Mouse (Mus musculus): Measurements from ENCODE around the gene Luzp1.

DNA sequence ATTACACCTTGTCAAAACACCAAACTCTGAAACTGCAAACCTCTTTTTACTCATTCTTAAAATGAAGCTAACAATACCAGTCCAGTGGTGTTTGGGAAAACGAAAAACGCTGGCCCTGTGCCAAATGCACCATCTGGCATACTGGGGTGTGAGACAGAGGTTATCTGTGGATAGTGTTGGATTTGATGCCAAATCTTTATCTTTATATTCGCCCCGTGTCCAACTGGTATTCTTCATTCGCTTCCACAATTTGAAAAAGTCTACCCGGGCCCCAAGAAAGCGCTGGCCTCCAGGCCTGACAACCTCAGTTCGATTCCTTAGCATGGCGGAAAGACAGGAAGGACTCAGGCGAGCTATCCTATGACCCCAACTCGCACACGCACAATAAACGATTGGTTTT is 131.9 kb downstream of the Luzp1 start:
- TF ChIP-seq CTCF (IDR thresholded peaks at IDR 0.05; ENCODE audit: extremely low read depth, insufficient read depth, insufficient read length, insufficient replicate concordance), result no peak
- TF ChIP-seq POLR2A (IDR thresholded peaks at IDR 0.05; ENCODE audit: low read depth, low read length), result no peak

Measured in spleen, adult 2 months (tissue).